Mouse (Mus musculus): Measurements from ENCODE around the gene Psmb6.

GRCm38 (mm10) chr11:70562287-70562994, 37.3 kb downstream of the Psmb6 start, which contains the start of gene Mink1:
- TF ChIP-seq POLR2A (IDR thresholded peaks at IDR 0.05; ENCODE audit: low read depth, low read length) (peak; percentile 35), CTCF (conservative IDR thresholded peaks at IDR 0.05; ENCODE audit: insufficient read depth, insufficient read length, low read depth, low read length) (no peak)
